Mouse (Mus musculus) stomach, embryonic 15.5 days (tissue): ENCODE measurements around the gene Inpp5b. TPM values are rescaled to one million over a fixed set of nuclear protein-coding genes. Genes with fewer than 3 reads are reported as not detected.

Experiments
- ATAC-seq: fragments of 200-750 bp; cut with Nextera tagmentation; 2 replicates; pipeline ENCODE4 v1.8.0; 2017; ENCODE audit warnings: low read depth, moderate number of reproducible peaks, moderate TSS enrichment; ENCODE audit not compliant: insufficient read depth, low FRiP score
- H3K27ac ChIP-seq: fragments of 300-500 bp; sonication (generic); 2 replicates; pipeline ENCODE4 v1.5.1; 2015; ENCODE audit warnings: mild to moderate bottlenecking, inconsistent platforms
- H3K27me3 ChIP-seq: fragments of 300-500 bp; sonication (generic); replicated peaks from 2 replicates; pipeline ENCODE4 v1.6.1; 2015; ENCODE audit warnings: inconsistent platforms
- H3K36me3 ChIP-seq: fragments of 300-500 bp; sonication (generic); 2 replicates; pipeline ENCODE4 v1.6.1; 2015; ENCODE audit warnings: inconsistent platforms
- H3K4me1 ChIP-seq: fragments of 300-500 bp; sonication (generic); 2 replicates; pipeline ENCODE4 v1.6.1; 2015; ENCODE audit warnings: inconsistent platforms
- H3K4me2 ChIP-seq: fragments of 300-500 bp; sonication (generic); 2 replicates; pipeline ENCODE4 v1.6.1; 2015; ENCODE audit warnings: mild to moderate bottlenecking, inconsistent platforms
- H3K4me3 ChIP-seq: fragments of 300-500 bp; sonication (generic); replicated peaks from 2 replicates; pipeline ENCODE4 v1.5.1; 2015; ENCODE audit warnings: inconsistent platforms
- H3K9ac ChIP-seq: fragments of 300-500 bp; sonication (generic); 2 replicates; pipeline ENCODE4 v1.6.1; 2015; ENCODE audit warnings: inconsistent platforms
- H3K9me3 ChIP-seq: fragments of 300-500 bp; sonication (generic); 2 replicates; pipeline ENCODE4 v1.6.1; 2016; ENCODE audit warnings: inconsistent platforms
- WGBS: fragments of 180-500 bp; shearing (Covaris S2); methylation state at CpG from one replicate; pipeline ENCODE4 v1.1.7; 2015; 5-methylcytosine and 5-hydroxymethylcytosine counted together
- polyA plus RNA-seq: library from polyadenylated mRNA; unstranded; fragments of >200 nt; fragmentation: Nextera tagmentation; extraction: Ambion mirVana; gene quantifications from 2 replicates; pipeline ENCODE4 v1.2.1, GENCODE M21; 2015

Gene Inpp5b
- polyA plus RNA-seq, 1 experiment from 2014 or later, result 31.6 TPM

GRCm38 (mm10) chr4:124752281-124753199, 10.9 kb downstream of the Inpp5b start:
- no peaks in the 10 kb centered on the region for H3K9me3 ChIP-seq
- 0 out of 2 replicates have a peak, but pooled peaks cover 5% of the 10 kb centered on the region for H3K36me3 ChIP-seq
- no peak overlapping the region for H3K27ac ChIP-seq
- 18% methylated on average over 15 of the region's 15 CpGs for WGBS
- H3K4me2 ChIP-seq, result peak overlapping the region; percentile 94
- no peaks in the 10 kb centered on the region for H3K27me3 ChIP-seq
- H3K4me1 ChIP-seq, result peaks cover 9% of the 10 kb centered on the region
- 0 out of 2 replicates have a peak overlapping the region, but pooled peaks have one; percentile 68 for H3K9ac ChIP-seq
- H3K4me3 ChIP-seq, result peak overlapping the region; percentile 83
- ATAC-seq, result peak; percentile 44; the same call in 1 of the 2 replicates

- no peaks in the 10 kb centered on the region for H3K27me3 ChIP-seq
- H3K4me3 ChIP-seq, result no peak overlapping the region
- no peak for ATAC-seq
- H3K9me3 ChIP-seq, result no peaks in the 10 kb centered on the region
- WGBS, result 28% methylated on average over 7 of the region's 7 CpGs
- no peak overlapping the region for H3K9ac ChIP-seq
- H3K36me3 ChIP-seq, result no peaks in the 10 kb centered on the region
- H3K4me1 ChIP-seq, result peaks cover 18% of the 10 kb centered on the region
- no peak overlapping the region; the same call in 1 of the 2 replicates for H3K27ac ChIP-seq
- H3K4me2 ChIP-seq, result no peak overlapping the region
These were observed 13.9 kb downstream of the Inpp5b start for GRCm38 (mm10) chr4:124755526-124755925.

- no peaks in the 10 kb centered on the region for H3K36me3 ChIP-seq
- no peak overlapping the region for H3K9ac ChIP-seq
- no peak overlapping the region for H3K4me2 ChIP-seq
- WGBS, result 32% methylated on average over 7 of the region's 7 CpGs
- peak; percentile 57; the same call in 1 of the 2 replicates for ATAC-seq
- H3K27me3 ChIP-seq, result no peaks in the 10 kb centered on the region
- peak overlapping the region; percentile 69 for H3K27ac ChIP-seq
- peaks cover 9% of the 10 kb centered on the region for H3K4me1 ChIP-seq
- no peaks in the 10 kb centered on the region for H3K9me3 ChIP-seq
- H3K4me3 ChIP-seq, result no peak overlapping the region
These were observed 17.7 kb downstream of the Inpp5b start for GRCm38 (mm10) chr4:124759305-124759811.

GRCm38 (mm10) chr4:124761201-124761600, 19.6 kb downstream of the Inpp5b start:
- Histone ChIP-seq H3K36me3 (no peaks in the 10 kb centered on the region), H3K9ac (no peak overlapping the region), H3K4me2 (no peak overlapping the region), H3K9me3 (no peaks in the 10 kb centered on the region), H3K27ac (no peak overlapping the region), H3K27me3 (no peaks in the 10 kb centered on the region), H3K4me3 (no peak overlapping the region), H3K4me1 (peaks cover 9% of the 10 kb centered on the region; the same call in 1 of the 2 replicates)
- no peak for ATAC-seq
- WGBS, result 50% methylated on average over 1 of the region's 1 CpGs

GRCm38 (mm10) chr4:124762858-124763452, 21.3 kb downstream of the Inpp5b start:
- no peaks in the 10 kb centered on the region for H3K27me3 ChIP-seq
- no peaks in the 10 kb centered on the region for H3K9me3 ChIP-seq
- H3K4me2 ChIP-seq, result no peak overlapping the region
- 80% methylated on average over 6 of the region's 6 CpGs for WGBS
- no peak overlapping the region for H3K4me3 ChIP-seq
- H3K36me3 ChIP-seq, result no peaks in the 10 kb centered on the region
- ATAC-seq, result no peak
- no peak overlapping the region for H3K9ac ChIP-seq
- no peak overlapping the region for H3K27ac ChIP-seq
- peaks cover 12% of the 10 kb centered on the region for H3K4me1 ChIP-seq

GRCm38 (mm10) chr4:124765802-124766565, 24.3 kb downstream of the Inpp5b start:
- no peak for ATAC-seq
- WGBS, result 74% methylated on average over 23 of the region's 23 CpGs
- Histone ChIP-seq H3K9ac (no peak overlapping the region), H3K4me3 (no peak overlapping the region), H3K36me3 (no peaks in the 10 kb centered on the region), H3K4me2 (no peak overlapping the region), H3K27ac (no peak overlapping the region), H3K4me1 (peaks cover 4% of the 10 kb centered on the region; the same call in 1 of the 2 replicates), H3K9me3 (no peaks in the 10 kb centered on the region), H3K27me3 (no peaks in the 10 kb centered on the region)

GRCm38 (mm10) chr4:124766566-124766940, 24.9 kb downstream of the Inpp5b start:
- 51% methylated on average over 2 of the region's 2 CpGs for WGBS

GRCm38 (mm10) chr4:124768963-124769591, 27.4 kb downstream of the Inpp5b start:
- WGBS, result 70% methylated on average over 13 of the region's 13 CpGs
- H3K4me2 ChIP-seq, result no peak overlapping the region
- H3K36me3 ChIP-seq, result no peaks in the 10 kb centered on the region
- ATAC-seq, result no peak
- no peak overlapping the region for H3K9ac ChIP-seq
- H3K27ac ChIP-seq, result no peak overlapping the region
- peaks cover 8% of the 10 kb centered on the region for H3K4me1 ChIP-seq
- H3K9me3 ChIP-seq, result no peaks in the 10 kb centered on the region
- H3K4me3 ChIP-seq, result no peak overlapping the region
- no peaks in the 10 kb centered on the region for H3K27me3 ChIP-seq

More at GRCm38 (mm10) chr4:124766566-124766940, 24.9 kb downstream of the Inpp5b start:
- Histone ChIP-seq H3K9me3 (no peaks in the 10 kb centered on the region), H3K4me2 (no peak overlapping the region), H3K27me3 (no peaks in the 10 kb centered on the region), H3K27ac (no peak overlapping the region), H3K9ac (no peak overlapping the region), H3K4me3 (no peak overlapping the region), H3K36me3 (no peaks in the 10 kb centered on the region), H3K4me1 (peaks cover 4% of the 10 kb centered on the region; the same call in 1 of the 2 replicates)
- ATAC-seq, result no peak

- no peak for ATAC-seq
- no peaks in the 10 kb centered on the region for H3K27me3 ChIP-seq
- no peak overlapping the region for H3K27ac ChIP-seq
These were observed 29.0 kb downstream of the Inpp5b start for GRCm38 (mm10) chr4:124770624-124771023.

GRCm38 (mm10) chr4:124772125-124772524, 30.5 kb downstream of the Inpp5b start:
- H3K27ac ChIP-seq, result peak overlapping the region; percentile 85
- WGBS, result 42% methylated on average over 4 of the region's 4 CpGs
- H3K36me3 ChIP-seq, result no peaks in the 10 kb centered on the region
- no peak overlapping the region for H3K4me2 ChIP-seq
- peak; percentile 75 for ATAC-seq
- H3K27me3 ChIP-seq, result no peaks in the 10 kb centered on the region
- H3K4me3 ChIP-seq, result no peak overlapping the region
- H3K4me1 ChIP-seq, result peaks cover 4% of the 10 kb centered on the region; the same call in 1 of the 2 replicates
- H3K9me3 ChIP-seq, result no peaks in the 10 kb centered on the region
- H3K9ac ChIP-seq, result no peak overlapping the region

More at GRCm38 (mm10) chr4:124770624-124771023, 29.0 kb downstream of the Inpp5b start:
- Histone ChIP-seq H3K4me3 (no peak overlapping the region), H3K9ac (no peak overlapping the region), H3K9me3 (no peaks in the 10 kb centered on the region), H3K4me1 (peaks cover 8% of the 10 kb centered on the region), H3K36me3 (no peaks in the 10 kb centered on the region), H3K4me2 (no peak overlapping the region)
- 63% methylated on average over 5 of the region's 5 CpGs for WGBS

GRCm38 (mm10) chr4:124773449-124773848, 31.8 kb downstream of the Inpp5b start:
- WGBS, result 84% methylated on average over 2 of the region's 2 CpGs
- Histone ChIP-seq H3K4me3 (no peak overlapping the region), H3K9me3 (no peaks in the 10 kb centered on the region), H3K27me3 (no peaks in the 10 kb centered on the region), H3K27ac (no peak overlapping the region), H3K9ac (no peak overlapping the region), H3K4me1 (peaks cover 4% of the 10 kb centered on the region; the same call in 1 of the 2 replicates), H3K36me3 (0 out of 2 replicates have a peak, but pooled peaks cover 1% of the 10 kb centered on the region), H3K4me2 (no peak overlapping the region)
- ATAC-seq, result no peak
